Mouse (Mus musculus) gastrocnemius, postnatal 36 days (tissue): ENCODE results near the gene Lmbr1l. TPM values are rescaled to one million over a fixed set of nuclear protein-coding genes. Genes with fewer than 3 reads are reported as not detected.
"Not testable (repeated sequence)": the region's sequence is repeated elsewhere in the genome, so short reads cannot be mapped to it uniquely, and the experiment has no call there.

Source experiments
- DNase-seq, 2 experiments: peaks; one replicate each; pipeline ENCODE4 v3.0.0; 2022
- intact Hi-C: fragments of 180-260 bp; cut with DNase I; formaldehyde crosslinking; loops from one replicate; pipeline ENCODE4 v1.15.1; 2025
- total RNA-seq, 2 experiments: library from RNA; stranded (reverse); gene quantifications; 2 replicates each; pipeline ENCODE4 v1.2.3; 2021

Lmbr1l gene
- total RNA-seq, 2 experiments from 2014 or later, result 6.3 to 7.6 TPM

DNA sequence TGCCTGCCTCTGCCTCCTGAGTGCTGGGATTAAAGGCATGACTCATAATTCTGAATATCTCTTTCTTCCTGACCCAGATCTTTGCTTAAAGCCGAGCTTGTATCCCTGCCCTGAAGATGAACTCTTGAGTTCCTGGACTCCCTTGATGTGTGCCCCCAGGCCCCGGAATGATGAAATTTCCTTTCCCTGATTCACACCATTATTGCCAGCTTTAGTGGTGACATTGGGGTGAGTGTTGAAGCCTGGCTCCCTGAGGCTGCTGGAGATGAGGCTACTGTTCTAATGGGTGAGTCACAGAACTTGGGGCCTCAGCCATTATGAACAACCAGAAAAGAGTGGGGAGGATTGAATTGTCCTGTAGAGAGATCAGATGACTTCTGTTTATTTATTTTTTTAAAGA lies 23.5 kb upstream of the Lmbr1l start:
- intact Hi-C loops, result no loop called here
- no peak for DNase-seq

DNA sequence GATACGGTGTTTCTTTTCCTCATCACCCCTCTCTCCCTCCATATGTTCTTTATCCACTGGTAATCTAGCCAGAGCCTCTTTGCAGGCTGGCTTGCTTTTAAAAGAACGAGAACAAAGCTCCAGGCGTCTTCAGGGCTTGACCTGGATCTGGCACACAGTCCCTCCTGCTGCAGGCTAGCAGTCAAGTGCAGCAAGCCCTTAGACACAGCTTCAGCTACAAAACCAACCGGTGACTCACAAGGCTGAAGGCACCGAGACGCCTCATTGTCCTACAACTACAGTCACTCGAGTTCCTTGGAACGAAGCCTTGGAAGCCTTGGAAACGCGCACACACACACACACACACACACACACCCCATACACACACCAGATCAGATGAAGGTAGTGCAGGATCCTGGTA lies 22.8 kb upstream of the Lmbr1l start:
- intact Hi-C loops, result no loop called here
- DNase-seq, result no peak

DNA sequence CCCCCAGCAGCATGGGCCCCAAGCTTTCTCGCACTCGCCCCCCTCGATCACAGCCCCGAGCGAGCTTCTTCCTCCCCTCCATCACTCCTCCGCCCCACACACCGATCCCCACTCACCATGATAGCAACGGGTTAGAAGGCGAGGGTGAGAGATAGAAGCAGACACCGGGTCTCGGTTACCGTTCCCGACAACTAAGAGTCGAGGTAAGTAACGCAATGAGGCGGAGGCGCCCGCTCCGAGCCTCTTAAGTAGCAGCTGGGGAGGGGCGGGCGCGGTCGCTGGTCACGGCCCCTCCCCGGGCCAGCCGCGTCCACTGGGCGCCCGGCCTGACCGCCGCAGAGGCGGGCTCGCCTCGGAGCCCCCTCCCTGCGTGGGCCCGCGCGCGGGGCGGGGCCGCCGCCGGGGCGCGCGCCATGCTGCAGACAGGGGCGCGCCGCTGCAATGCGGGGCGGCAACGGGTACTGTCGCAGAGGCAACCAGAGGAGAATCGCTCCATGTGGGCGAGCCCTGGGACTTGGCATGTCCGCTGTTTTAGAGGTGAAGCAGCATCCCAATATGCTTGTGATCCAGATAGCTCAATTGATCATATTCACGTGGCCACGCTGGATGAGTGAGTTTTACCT lies 16.3 kb upstream of the Lmbr1l start, which contains the start of gene Tuba1b:
Gene Tuba1b (minus strand): TSS at position 349 of the 623 bp plus-strand sequence.
- peak; percentile 85 to 89 for DNase-seq
- intact Hi-C loops, result no loop called here

DNA sequence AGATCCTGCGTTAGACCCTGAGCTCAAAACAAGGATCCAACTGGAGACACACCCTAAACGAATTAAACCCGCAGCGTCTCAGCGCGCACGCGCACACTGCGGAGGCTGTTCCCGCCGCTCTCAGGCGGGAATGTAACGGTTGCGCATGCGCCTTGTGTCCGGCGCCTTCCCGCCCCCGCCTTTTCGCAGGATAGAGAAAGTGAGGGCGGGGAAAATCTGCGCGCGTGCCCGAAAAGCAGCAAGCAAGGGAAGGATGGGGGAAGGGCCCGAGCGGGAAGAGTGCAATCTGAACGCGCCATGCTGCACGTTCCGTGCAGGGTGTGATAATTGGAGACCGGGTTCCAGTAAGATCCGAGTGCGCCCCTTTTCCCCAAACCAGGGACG lies 15.8 kb upstream of the Lmbr1l start:
- peak; percentile 86 to 94 for DNase-seq
- intact Hi-C loops, result no loop called here

DNA sequence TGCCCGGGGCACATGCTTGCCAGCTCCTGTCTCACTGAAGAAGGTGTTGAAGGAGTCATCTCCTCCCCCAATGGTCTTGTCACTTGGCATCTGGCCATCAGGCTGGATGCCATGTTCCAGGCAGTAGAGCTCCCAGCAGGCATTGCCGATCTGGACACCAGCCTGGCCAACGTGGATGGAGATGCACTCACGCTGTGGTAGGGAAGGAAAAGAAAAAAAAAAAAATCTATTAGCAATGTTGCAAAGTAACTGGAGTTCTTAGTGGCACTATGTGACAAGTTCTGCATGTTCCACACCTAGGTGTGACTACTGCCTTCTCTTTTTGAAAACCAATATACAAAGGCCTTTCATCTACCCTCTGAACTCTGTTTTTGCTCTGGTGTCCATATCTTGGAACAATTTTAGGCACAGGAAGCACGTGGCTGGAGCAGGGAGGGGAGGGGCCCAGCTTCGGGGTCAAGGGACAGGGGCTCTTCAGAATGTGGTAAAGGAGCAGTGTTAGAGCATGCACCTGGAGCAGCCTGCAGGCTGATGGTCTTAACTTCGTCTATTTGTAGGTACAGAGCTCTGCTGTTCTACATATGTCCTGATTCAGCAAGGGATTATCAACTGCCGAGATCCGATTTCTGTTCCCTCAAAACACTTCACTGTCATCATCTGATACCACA lies 15.1 kb upstream of the Lmbr1l start:
- intact Hi-C loops, result not testable (repeated sequence)

DNA sequence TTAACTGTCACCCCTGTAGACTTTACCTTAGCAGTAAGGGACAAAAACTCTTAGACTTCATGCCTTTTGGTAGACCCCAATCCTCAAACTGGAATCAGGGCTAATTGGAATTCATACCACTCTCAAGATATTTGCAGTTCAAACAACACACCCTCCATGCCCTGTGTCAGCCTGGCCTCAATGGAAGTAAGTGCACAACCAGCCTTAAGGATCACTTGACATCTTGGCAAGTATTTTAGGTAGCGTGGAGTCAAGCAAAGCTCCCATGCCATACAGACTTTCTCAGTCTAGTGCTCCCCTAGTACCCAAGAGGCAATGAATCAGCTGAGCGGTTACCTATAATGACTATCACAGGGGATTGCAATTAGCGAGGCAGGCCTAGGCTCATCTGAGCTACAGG lies 13.0 kb upstream of the Lmbr1l start:
- no peak for DNase-seq
- intact Hi-C loops, result no loop called here

More for the DNA sequence above, 15.1 kb upstream of the Lmbr1l start:
- not testable (repeated sequence) for DNase-seq

DNA sequence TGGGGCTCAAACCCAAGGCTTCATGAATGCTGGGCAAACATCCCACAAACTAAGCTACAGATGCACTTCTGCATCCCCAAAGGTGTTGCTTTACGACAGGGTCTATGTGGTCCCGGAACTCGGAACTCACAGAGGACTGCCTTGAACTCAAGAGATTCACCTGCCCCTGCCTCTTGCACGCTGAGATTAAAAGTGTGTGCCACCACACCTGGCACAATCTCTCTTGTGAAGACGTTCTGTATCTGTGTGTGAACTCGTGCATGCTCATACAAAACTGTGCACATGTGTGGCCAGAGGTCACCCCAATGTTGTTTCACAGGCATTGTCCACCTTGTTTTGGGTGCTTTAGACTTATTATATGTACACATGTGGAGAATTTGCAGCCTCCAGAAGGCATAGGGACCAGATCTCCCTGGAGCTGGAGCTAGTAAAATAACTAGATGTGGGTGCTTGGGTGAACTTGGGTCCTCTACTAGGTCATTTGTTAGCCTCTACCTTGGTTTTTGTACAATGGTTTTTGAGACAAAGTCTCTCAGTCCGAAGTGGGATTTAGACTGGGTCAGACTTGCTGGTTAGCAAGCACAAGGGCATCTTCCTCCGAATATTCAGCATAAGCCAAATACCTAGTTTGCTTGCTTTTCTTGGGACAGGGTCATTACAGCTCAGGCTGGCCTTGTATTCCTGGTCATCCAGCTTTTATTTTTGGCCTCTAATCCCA lies 12.1 kb upstream of the Lmbr1l start:
- DNase-seq, result no peak
- intact Hi-C loops, result no loop called here

DNA sequence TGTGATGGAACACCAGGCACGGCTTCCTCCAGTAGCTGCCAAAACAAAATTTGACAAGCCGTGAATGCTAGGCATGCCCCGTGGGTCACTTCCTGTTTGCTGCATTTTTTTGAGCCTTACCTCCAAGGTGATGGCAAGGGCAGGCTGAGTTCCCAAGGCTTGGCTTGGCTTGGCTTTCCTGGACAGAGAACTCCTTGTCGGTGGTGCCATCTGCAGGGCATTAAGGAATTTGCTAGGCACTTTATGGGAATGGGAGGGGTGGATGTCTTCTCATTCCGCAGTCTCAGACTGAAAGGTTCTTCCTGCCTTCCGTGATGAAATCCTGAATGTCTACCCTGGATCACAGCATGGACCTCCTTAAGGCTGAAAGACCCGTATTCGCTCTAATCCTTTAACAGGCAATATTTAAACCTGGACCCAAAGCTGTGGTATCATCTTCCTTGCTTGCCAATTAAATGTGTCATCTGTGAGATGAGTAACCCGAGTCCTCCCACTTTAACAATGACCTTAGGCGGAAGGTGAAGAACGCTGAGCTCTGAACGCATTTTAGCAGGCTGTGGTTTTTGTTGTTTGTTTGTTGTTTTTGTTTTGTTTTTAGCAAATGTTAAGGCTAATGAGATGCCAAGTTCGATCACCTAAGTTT lies 10.7 kb upstream of the Lmbr1l start:
- intact Hi-C loops, result loop anchor here (1.0 to 5.0 kb wide), 2 partner anchors 36 to 51 kb away; no protein-coding TSS in a partner anchor

DNA sequence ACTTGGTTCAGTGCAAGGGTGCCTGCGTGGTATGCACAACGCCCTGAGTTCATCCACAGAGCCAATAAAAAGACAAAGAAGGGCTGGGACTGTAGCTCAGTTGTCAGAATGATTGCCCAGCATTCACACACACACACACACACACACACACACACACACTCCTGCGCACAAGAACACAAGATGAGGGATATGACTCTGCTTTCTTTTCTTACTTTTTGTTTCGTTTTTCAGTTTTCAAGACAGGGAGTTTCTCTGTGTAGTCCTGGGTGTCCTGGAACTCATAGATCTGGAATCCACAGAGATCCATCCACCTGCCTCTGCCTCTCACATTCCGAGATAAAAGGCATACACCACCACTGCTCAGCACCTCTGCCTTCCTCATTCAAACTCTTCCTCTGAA lies 9.5 kb upstream of the Lmbr1l start:
- intact Hi-C loops, result loop anchor here (5.0 kb wide), 1 partner anchor 50 kb away; no protein-coding TSS in a partner anchor
- DNase-seq, result no peak

More for the DNA sequence above, 10.7 kb upstream of the Lmbr1l start:
- DNase-seq, result peak; percentile 31 to 51

DNA sequence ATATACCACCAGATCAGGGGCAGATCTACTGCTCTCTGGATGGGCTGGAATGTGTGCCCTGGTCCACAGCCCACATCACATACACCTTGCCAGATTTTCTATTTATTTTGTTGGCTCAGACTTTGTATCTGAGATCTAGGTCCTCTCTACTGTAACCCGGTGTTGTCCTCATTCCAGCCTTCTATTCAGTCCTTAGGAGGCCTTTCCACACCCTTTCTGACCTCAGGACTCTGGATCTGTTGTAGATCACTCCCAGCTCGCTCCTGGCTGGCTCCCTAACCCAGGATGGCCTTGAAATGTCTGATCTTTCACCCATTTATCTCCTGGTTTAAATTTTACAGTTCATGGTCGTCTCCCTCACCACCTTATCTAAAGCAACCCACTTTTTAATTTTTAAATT lies 6.7 kb upstream of the Lmbr1l start:
- DNase-seq, result no peak
- intact Hi-C loops, result loop anchor here (5.0 kb wide), 1 partner anchor 47 kb away; no protein-coding TSS in a partner anchor

DNA sequence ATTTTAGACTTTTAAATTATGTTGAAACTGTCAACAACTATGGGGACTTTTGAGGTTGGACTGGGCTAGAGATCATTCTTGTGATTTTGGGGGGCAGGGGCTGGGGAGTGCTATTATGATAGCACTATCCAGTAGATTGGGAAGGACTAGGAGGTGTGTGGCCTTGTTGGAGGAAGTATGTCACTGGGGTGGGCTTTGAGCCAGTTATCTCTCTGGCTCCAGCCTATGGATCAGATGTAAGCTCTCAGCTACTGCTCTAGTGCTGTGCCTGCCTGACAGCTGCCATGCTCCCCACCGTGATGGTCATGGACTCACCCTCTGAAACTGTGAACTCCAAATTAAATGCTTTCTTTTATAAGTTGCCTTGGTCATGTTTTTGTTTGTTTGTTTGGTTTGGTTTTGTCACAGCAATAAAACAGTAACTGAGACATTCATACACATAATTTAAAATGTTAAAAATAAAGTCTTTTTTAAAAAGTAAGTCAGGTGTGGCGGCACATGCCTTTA lies 5.1 kb upstream of the Lmbr1l start:
- intact Hi-C loops, result no loop called here
- no peak for DNase-seq

DNA sequence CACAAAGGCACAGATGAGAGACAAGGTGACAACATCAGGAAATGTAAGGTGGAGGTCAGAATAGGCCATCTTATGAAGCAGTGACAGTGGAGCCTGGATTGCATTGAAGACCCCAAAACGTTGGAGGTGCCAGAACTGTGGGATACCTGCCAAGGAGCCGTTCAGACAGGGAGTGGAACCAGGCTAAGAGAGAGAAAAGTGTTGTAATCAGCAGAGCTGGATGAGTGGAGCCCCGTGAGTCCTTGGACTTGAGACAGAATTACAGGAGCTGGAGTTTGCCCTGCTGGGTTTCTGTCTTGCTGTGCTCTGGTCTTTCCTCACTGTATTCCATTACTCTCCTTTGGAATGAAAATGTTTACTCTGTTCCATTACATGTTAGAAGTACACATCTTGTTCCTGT lies 4.5 kb upstream of the Lmbr1l start:
- no peak for DNase-seq
- intact Hi-C loops, result no loop called here

DNA sequence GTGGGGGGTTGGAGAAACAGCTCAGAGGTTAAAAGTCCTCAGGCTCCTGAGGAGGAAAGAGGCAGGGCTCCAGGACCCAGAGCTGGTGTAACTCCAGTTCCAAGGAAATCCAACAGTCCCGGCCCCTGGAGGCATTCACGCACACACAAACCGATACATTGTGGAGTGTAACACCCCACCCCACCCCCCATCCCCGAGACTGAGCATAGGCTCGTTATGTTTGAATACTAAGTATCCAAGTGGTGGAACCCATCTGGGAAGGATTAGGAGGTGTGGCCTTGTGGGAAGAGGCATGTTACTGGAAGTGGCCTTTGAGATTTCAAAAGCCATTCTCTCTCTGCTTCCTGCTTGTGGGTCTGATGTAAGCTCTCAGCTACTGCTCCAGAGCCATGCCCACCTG lies 3.5 kb upstream of the Lmbr1l start:
- intact Hi-C loops, result no loop called here
- no peak for DNase-seq

DNA sequence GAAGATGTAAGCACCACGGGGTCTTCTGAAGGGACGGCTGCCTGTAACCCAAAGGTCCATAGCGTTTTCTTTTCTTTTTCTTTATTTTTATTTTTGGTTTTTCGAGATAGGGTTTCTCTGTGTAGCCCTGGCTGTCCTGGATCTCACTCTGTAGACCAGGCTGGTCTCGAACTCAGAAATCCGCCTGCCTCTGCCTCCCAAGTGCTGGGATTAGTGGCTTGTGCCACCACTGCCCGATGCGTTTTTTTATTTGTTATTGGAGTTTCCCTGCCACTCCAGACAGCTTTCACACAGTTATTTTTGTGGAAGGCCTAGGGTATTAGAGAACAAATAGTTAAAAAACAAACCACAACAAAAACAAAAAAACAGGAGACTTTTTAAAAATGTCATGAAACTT lies 466 bp upstream of the Lmbr1l start:
- DNase-seq, result not testable (repeated sequence)
- intact Hi-C loops, result loop anchor here (5.0 kb wide), 1 partner anchor 36 kb away; no protein-coding TSS in a partner anchor

DNA sequence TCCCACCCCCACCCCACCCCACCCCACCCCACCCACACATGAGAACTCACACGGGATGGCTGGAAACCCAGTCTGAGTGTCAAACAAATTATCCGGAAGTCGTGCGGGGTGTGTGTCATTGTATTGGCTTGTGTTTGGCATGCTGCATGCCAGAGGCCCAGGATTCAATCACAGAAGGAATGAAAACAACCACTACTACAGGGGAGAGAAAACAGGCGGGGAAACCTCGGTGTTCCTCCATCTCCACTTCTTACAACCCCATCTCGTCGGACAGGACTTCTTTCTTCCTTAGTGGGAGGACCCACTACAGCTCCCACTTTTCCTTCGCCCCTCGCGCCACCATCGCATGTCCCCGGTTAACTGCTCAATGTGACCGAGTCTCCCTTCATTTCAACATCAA lies 940 bp downstream of the Lmbr1l start:
- intact Hi-C loops, result loop anchor here (5.0 kb wide), 1 partner anchor 35 kb away; no protein-coding TSS in a partner anchor

DNA sequence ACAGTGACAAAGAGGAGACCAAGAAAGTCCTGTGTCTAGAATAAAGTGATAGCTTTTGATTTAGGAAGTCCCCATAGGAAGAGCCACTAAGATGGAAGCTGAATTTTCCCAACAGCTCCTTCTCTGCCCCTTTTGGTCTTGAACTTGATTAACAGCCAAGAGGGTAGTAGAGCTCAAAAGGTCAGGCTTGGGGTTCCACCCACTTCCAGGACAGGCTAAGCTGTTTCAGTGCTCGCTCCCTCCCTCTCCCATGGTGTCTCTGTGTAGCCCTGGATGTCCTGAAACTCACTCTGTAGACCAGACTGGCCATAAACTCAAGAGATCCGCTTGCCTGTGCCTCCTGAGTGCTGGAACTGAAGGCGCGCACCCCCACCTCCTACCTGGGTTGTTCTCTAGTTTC lies 2.0 kb downstream of the Lmbr1l start:
- intact Hi-C loops, result loop anchor here (5.0 kb wide), 1 partner anchor 34 kb away; no protein-coding TSS in a partner anchor
- no peak for DNase-seq

More for the DNA sequence above, 940 bp downstream of the Lmbr1l start:
- peak in 1 of 2 experiments; percentile 28 for DNase-seq

DNA sequence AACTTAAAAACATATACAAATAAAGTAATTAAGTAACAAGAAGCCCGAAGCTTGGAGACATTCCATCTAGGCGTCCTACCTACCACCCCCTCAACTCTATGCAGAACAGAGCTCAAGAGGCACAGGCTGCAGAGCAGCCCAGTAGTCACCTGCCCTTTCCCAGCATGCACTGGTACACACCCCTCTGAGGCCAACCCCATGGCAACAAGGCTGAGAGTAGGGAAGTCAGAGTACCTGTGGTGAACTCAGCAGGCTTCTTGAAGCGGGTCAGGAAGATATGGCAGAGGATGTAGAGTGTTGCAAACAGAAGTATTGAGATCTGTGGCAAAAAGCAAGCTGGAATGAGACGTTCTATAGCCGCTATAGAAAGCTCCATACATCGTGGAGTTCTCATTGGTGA lies 3.1 kb downstream of the Lmbr1l start:
- DNase-seq, result no peak
- intact Hi-C loops, result loop anchor here (5.0 kb wide), 1 partner anchor 33 kb away; no protein-coding TSS in a partner anchor

DNA sequence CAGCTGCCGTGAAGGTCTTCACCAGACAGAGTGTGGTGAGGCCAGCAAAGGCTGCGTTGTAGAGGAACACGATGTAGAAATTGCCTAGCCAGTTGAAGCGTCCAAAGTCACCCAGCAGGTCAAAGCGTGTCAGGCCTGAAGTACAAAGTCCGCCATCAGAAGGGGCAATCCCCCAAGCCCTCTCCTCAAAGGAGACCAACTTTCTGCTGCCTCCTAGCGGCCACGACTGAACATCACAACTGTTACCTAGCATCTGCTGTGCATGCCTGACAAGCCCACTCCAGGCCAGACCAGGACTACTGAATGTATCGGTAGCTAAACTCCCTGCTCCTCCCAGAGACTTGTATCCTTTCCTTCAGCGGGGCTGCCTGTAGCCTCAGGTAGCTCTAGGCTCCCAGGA lies 13.3 kb downstream of the Lmbr1l start:
- no peak for DNase-seq
- intact Hi-C loops, result no loop called here

DNA sequence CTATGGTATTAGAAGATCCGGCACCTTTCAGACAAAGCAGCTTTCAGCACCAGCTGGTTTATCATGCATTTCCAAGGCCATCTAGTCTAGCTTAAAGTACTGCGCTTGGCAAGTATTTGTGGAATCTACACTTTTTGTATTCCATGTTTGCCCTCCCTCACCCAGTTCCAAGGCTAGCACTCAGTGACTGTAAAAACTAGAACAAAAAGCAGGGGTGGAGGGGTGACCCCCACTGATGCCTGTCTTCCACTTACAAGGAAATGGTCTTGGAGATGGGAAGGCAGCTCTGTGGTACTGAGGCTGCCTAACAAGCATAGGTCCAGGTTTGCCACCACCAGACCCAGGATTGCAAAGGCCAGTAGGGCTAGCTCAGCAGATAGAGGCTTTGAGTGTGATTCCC lies 15.4 kb downstream of the Lmbr1l start:
- DNase-seq, result no peak
- intact Hi-C loops, result no loop called here

DNA sequence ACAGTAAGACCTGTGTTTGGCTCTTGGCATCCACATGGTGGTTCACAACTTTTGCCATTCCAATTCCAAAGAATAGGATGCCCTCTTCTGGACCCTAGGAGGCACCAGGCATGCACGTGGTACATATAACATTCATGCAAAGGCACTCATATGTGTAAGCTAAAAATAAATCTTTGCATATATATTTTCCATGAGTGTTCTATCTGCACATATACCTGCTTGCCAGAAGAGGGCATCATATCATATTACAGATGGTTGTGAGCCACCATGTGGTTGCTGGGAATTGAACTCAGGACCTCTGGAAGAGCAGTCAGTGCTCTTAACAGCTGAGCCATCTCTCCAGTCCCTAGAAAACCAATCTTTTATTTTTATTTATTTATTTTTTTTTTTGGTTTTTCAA lies 16.5 kb downstream of the Lmbr1l start:
- DNase-seq, result no peak
- intact Hi-C loops, result no loop called here
